Mouse (Mus musculus) neural tube, embryonic 13.5 days (tissue): Measurements from ENCODE around the gene Bcdin3d. TPM values are rescaled to one million over a fixed set of nuclear protein-coding genes. Genes with fewer than 3 reads are reported as not detected.
"Not testable (repeated sequence)": the region's sequence is repeated elsewhere in the genome, so short reads cannot be mapped to it uniquely, and the experiment has no call there.

Experiments
- ATAC-seq: fragments of 200-750 bp; cut with Nextera tagmentation; 2 replicates; pipeline ENCODE4 v1.8.0; 2017; ENCODE audit warnings: low read depth, mild to moderate bottlenecking, moderate TSS enrichment, moderate library complexity
- H3K27ac ChIP-seq: fragments of 300-500 bp; sonication (generic); replicated peaks from 2 replicates; pipeline ENCODE4 v1.5.1; 2015; ENCODE audit warnings: moderate library complexity, mild to moderate bottlenecking, inconsistent platforms
- H3K27me3 ChIP-seq: fragments of 300-500 bp; sonication (generic); 2 replicates; pipeline ENCODE4 v1.6.1; 2015; ENCODE audit warnings: mild to moderate bottlenecking, inconsistent platforms
- H3K36me3 ChIP-seq: fragments of 300-500 bp; sonication (generic); 2 replicates; pipeline ENCODE4 v1.6.1; 2015; ENCODE audit warnings: mild to moderate bottlenecking, inconsistent platforms
- H3K4me1 ChIP-seq: fragments of 300-500 bp; sonication (generic); replicated peaks from 2 replicates; pipeline ENCODE4 v1.6.1; 2015; ENCODE audit warnings: inconsistent platforms
- H3K4me2 ChIP-seq: fragments of 300-500 bp; sonication (generic); 2 replicates; pipeline ENCODE4 v1.6.1; 2015; ENCODE audit warnings: inconsistent platforms, mild to moderate bottlenecking, moderate library complexity
- H3K4me3 ChIP-seq: fragments of 300-500 bp; sonication (generic); 2 replicates; pipeline ENCODE4 v1.5.1; 2015; ENCODE audit warnings: mild to moderate bottlenecking, inconsistent platforms
- H3K9ac ChIP-seq: fragments of 300-500 bp; sonication (generic); 2 replicates; pipeline ENCODE4 v1.6.1; 2015; ENCODE audit warnings: moderate library complexity, mild to moderate bottlenecking, inconsistent platforms
- H3K9me3 ChIP-seq: fragments of 300-500 bp; sonication (generic); 2 replicates; pipeline ENCODE4 v1.6.1; 2016; ENCODE audit warnings: inconsistent platforms
- WGBS: fragments of 180-500 bp; shearing (Covaris S2); methylation state at CpG from one replicate; pipeline ENCODE4 v1.1.7; 2015; 5-methylcytosine and 5-hydroxymethylcytosine counted together
- polyA plus RNA-seq: library from polyadenylated mRNA; unstranded; fragments of >200 nt; fragmentation: Nextera tagmentation; extraction: Ambion mirVana; gene quantifications from 2 replicates; pipeline ENCODE4 v1.2.1, GENCODE M21; 2015

Gene Bcdin3d
- polyA plus RNA-seq, 1 experiment from 2014 or later: 19.6 TPM

GRCm38 (mm10) chr15:99453153-99453900 is 21.2 kb downstream of the Bcdin3d start:
- Histone ChIP-seq H3K27me3 (no peaks in the 10 kb centered on the region), H3K9me3 (no peaks in the 10 kb centered on the region), H3K9ac (0 out of 2 replicates have a peak overlapping the region, but pooled peaks have one; percentile 8), H3K4me3 (no peak overlapping the region), H3K4me2 (no peak overlapping the region), H3K4me1 (peaks cover 83% of the 10 kb centered on the region), H3K27ac (0 out of 2 replicates have a peak overlapping the region, but pooled peaks have one; percentile 1), H3K36me3 (peaks cover 8% of the 10 kb centered on the region; the same call in 1 of the 2 replicates)
- 69% methylated on average over 11 of the region's 11 CpGs for WGBS
- ATAC-seq: no peak

GRCm38 (mm10) chr15:99449751-99450280 is 24.7 kb downstream of the Bcdin3d start:
- Histone ChIP-seq H3K4me3 (no peak overlapping the region), H3K27me3 (no peaks in the 10 kb centered on the region), H3K4me2 (no peak overlapping the region), H3K9me3 (no peaks in the 10 kb centered on the region), H3K36me3 (peaks cover 8% of the 10 kb centered on the region; the same call in 1 of the 2 replicates), H3K9ac (no peak overlapping the region), H3K27ac (peak overlapping the region; percentile 56), H3K4me1 (peaks cover 72% of the 10 kb centered on the region)
- WGBS: 87% methylated on average over 8 of the region's 8 CpGs
- no peak for ATAC-seq

GRCm38 (mm10) chr15:99449131-99449750 is 25.3 kb downstream of the Bcdin3d start:
- peaks cover 67% of the 10 kb centered on the region for H3K4me1 ChIP-seq
- peak overlapping the region; percentile 56 for H3K27ac ChIP-seq
- no peak overlapping the region for H3K4me3 ChIP-seq
- 78% methylated on average over 9 of the region's 9 CpGs for WGBS
- no peaks in the 10 kb centered on the region for H3K27me3 ChIP-seq
- H3K4me2 ChIP-seq: no peak overlapping the region
- 0 out of 2 replicates have a peak, but pooled peaks have one; percentile 46 for ATAC-seq
- no peaks in the 10 kb centered on the region for H3K9me3 ChIP-seq
- peaks cover 8% of the 10 kb centered on the region; the same call in 1 of the 2 replicates for H3K36me3 ChIP-seq
- H3K9ac ChIP-seq: peak overlapping the region; percentile 12; the same call in 1 of the 2 replicates

GRCm38 (mm10) chr15:99446136-99446535 is 28.4 kb downstream of the Bcdin3d start:
- not testable (repeated sequence) for H3K9me3 ChIP-seq, ATAC-seq
- peak overlapping the region; percentile 68; the same call in 1 of the 2 replicates for H3K27ac ChIP-seq

GRCm38 (mm10) chr15:99445567-99445966 is 29.0 kb downstream of the Bcdin3d start:
- Histone ChIP-seq H3K4me1 (peaks cover 60% of the 10 kb centered on the region), H3K27me3 (no peaks in the 10 kb centered on the region), H3K4me3 (no peak overlapping the region), H3K9ac (no peak overlapping the region; the same call in 1 of the 2 replicates), H3K36me3 (no peaks in the 10 kb centered on the region; the same call in 1 of the 2 replicates), H3K4me2 (peak overlapping the region; percentile 33; the same call in 1 of the 2 replicates), H3K27ac (peak overlapping the region; percentile 68), H3K9me3 (no peaks in the 10 kb centered on the region)
- peak; percentile 32; the same call in 1 of the 2 replicates for ATAC-seq
- WGBS: 38% methylated on average over 6 of the region's 6 CpGs

More at GRCm38 (mm10) chr15:99446136-99446535, 28.4 kb downstream of the Bcdin3d start:
- H3K27me3 ChIP-seq, H3K4me2 ChIP-seq, H3K4me3 ChIP-seq, H3K36me3 ChIP-seq, H3K9ac ChIP-seq: not testable (repeated sequence)
- WGBS: 91% methylated on average over 10 of the region's 10 CpGs
- peaks cover 57% of the 10 kb centered on the region for H3K4me1 ChIP-seq

GRCm38 (mm10) chr15:99442358-99442757 is 32.2 kb downstream of the Bcdin3d start:
- no peak overlapping the region for H3K27ac ChIP-seq
- no peak overlapping the region for H3K9ac ChIP-seq
- no peaks in the 10 kb centered on the region for H3K9me3 ChIP-seq
- peaks cover 63% of the 10 kb centered on the region for H3K4me1 ChIP-seq
- peaks cover 12% of the 10 kb centered on the region for H3K36me3 ChIP-seq
- H3K27me3 ChIP-seq: no peaks in the 10 kb centered on the region
- H3K4me2 ChIP-seq: no peak overlapping the region
- no peak for ATAC-seq
- no peak overlapping the region for H3K4me3 ChIP-seq
- WGBS: 71% methylated on average over 7 of the region's 7 CpGs

- peaks cover 22% of the 10 kb centered on the region for H3K36me3 ChIP-seq
- peak overlapping the region; percentile 27; the same call in 1 of the 2 replicates for H3K9ac ChIP-seq
- H3K27me3 ChIP-seq: no peaks in the 10 kb centered on the region
- peak; percentile 19; the same call in 1 of the 2 replicates for ATAC-seq
- H3K9me3 ChIP-seq: no peaks in the 10 kb centered on the region
- H3K4me2 ChIP-seq: no peak overlapping the region
- H3K4me1 ChIP-seq: peaks cover 71% of the 10 kb centered on the region
- H3K27ac ChIP-seq: peak overlapping the region; percentile 76
- no peak overlapping the region for H3K4me3 ChIP-seq
- 52% methylated on average over 8 of the region's 8 CpGs for whole genome bisulfite sequencing
Observed at GRCm38 (mm10) chr15:99440816-99441457, 33.6 kb downstream of the Bcdin3d start.

- Histone ChIP-seq H3K9ac (peak overlapping the region; percentile 27), H3K4me1 (peaks cover 70% of the 10 kb centered on the region), H3K27ac (peak overlapping the region; percentile 76), H3K9me3 (no peaks in the 10 kb centered on the region), H3K4me2 (no peak overlapping the region), H3K36me3 (peaks cover 22% of the 10 kb centered on the region), H3K4me3 (no peak overlapping the region), H3K27me3 (no peaks in the 10 kb centered on the region)
- peak; percentile 84 for ATAC-seq
- 43% methylated on average over 2 of the region's 2 CpGs for WGBS
Observed at GRCm38 (mm10) chr15:99440112-99440815, 34.3 kb downstream of the Bcdin3d start.

- 78% methylated on average over 8 of the region's 8 CpGs for WGBS
- Histone ChIP-seq H3K9ac (no peak overlapping the region), H3K4me2 (no peak overlapping the region), H3K4me1 (peaks cover 78% of the 10 kb centered on the region), H3K27ac (no peak overlapping the region), H3K36me3 (peaks cover 22% of the 10 kb centered on the region), H3K27me3 (no peaks in the 10 kb centered on the region), H3K9me3 (no peaks in the 10 kb centered on the region), H3K4me3 (no peak overlapping the region)
- ATAC-seq: no peak
Observed at GRCm38 (mm10) chr15:99438966-99439698, 35.4 kb downstream of the Bcdin3d start.

GRCm38 (mm10) chr15:99433913-99434312 is 40.6 kb downstream of the Bcdin3d start:
- ATAC-seq: no peak

More at GRCm38 (mm10) chr15:99433913-99434312, 40.6 kb downstream of the Bcdin3d start:
- peaks cover 67% of the 10 kb centered on the region for H3K36me3 ChIP-seq
- H3K9ac ChIP-seq: no peak overlapping the region
- no peak overlapping the region for H3K4me3 ChIP-seq
- H3K4me2 ChIP-seq: no peak overlapping the region
- 87% methylated on average over 12 of the region's 12 CpGs for WGBS
- no peak overlapping the region for H3K27ac ChIP-seq
- H3K27me3 ChIP-seq: no peaks in the 10 kb centered on the region
- no peaks in the 10 kb centered on the region for H3K9me3 ChIP-seq
- H3K4me1 ChIP-seq: peaks cover 39% of the 10 kb centered on the region
